Mouse (Mus musculus) common myeloid progenitor, adult 5-6 weeks (primary cell): Measurements from ENCODE around the gene Bdkrb2. TPM values are rescaled to one million over a fixed set of nuclear protein-coding genes. Genes with fewer than 3 reads are reported as not detected.

Source experiments
- ATAC-seq: replicated peaks from 2 replicates; pipeline ENCODE4 v1.8.0; 2016; ENCODE audit warnings: low read depth, mild to moderate bottlenecking, moderate TSS enrichment, inconsistent platforms; ENCODE audit not compliant: poor library complexity, severe bottlenecking
- total RNA-seq: library from RNA; stranded (forward); fragments of 200-1000, 187-1606 nt; gene quantifications from 2 replicates; pipeline ENCODE4 v1.2.3, GENCODE M21; 2017

Bdkrb2 gene
- total RNA-seq, 1 experiment from 2014 or later: not detected

- peak; percentile 92 for ATAC-seq
Observed at GRCm38 (mm10) chr12:105583484-105583883, 20.5 kb downstream of the Bdkrb2 start.

GRCm38 (mm10) chr12:105584851-105585250, 21.8 kb downstream of the Bdkrb2 start:
- peak; percentile 64 for ATAC-seq

- no peak for ATAC-seq
Observed at GRCm38 (mm10) chr12:105587526-105587925, 24.5 kb downstream of the Bdkrb2 start.

GRCm38 (mm10) chr12:105590786-105591185, 27.8 kb downstream of the Bdkrb2 start:
- no peak for ATAC-seq

DNA sequence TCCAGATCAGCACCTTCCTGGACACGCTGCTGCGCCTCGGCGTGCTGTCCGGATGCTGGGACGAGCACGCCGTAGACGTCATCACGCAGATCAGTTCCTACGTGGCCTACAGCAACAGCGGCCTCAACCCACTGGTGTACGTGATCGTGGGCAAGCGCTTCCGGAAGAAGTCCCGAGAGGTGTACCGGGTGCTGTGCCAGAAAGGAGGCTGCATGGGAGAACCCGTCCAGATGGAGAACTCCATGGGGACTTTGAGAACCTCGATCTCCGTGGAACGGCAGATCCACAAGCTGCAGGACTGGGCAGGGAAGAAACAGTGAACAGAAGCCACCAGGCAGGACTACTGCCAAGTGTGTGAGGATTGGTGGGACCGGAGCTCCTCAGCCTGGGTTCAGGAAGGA, 29.3 kb downstream of the Bdkrb2 start:
- ATAC-seq: no peak

DNA sequence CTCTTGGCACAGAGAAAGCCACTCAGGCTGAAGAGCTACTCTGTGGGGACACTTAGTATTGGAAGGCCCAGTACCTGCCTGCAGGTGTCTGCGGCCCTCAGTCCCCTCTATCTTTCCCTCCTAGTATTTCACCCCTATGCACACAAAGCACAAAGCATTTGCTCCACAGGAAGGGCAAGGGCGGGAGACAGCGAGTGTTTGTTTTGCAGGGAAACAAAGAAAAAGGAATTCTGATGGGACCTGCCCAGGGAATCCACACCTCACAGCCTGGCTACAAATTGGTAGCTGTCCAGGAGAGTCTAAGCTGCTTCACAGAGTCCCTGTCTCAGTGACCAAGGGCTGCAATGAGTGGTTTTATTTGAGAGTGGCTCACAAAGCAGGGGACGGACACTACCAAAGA, 30.4 kb downstream of the Bdkrb2 start:
- no peak for ATAC-seq

GRCm38 (mm10) chr12:105597135-105597534, 34.1 kb downstream of the Bdkrb2 start:
- ATAC-seq: no peak

GRCm38 (mm10) chr12:105598503-105598902, 35.5 kb downstream of the Bdkrb2 start:
- ATAC-seq: peak; percentile 56; the same call in 1 of the 2 replicates

DNA sequence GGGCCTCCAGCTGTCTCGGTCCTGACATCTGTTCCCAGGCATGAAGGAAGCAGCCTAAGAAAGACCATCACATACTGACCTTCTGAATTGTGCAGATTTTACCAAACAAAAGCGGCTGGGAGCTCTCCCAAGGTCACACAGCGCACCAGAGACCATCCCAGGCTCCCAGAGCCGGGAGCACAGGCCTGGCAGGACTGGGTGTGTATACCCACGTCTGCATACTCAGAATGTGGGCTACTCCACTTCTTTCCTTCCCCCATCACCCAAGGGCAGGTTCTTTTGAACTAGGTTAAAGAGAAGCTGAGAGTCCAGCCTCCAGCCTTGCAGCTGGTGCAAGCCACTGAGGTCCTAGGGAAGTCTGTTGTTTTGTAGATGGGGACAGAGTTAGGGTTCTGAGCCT, 36.1 kb downstream of the Bdkrb2 start:
- no peak for ATAC-seq

- ATAC-seq: no peak
Observed at GRCm38 (mm10) chr12:105601586-105601985, 38.6 kb downstream of the Bdkrb2 start.

- no peak for ATAC-seq
Observed at GRCm38 (mm10) chr12:105602581-105603210, 39.7 kb downstream of the Bdkrb2 start, which contains the start of gene Bdkrb1. TSS of gene Bdkrb1 (plus strand) at chr12:105603085.

GRCm38 (mm10) chr12:105603904-105604303, 40.9 kb downstream of the Bdkrb2 start:
- no peak for ATAC-seq

- ATAC-seq: no peak
Observed at GRCm38 (mm10) chr12:105605212-105605611, 42.2 kb downstream of the Bdkrb2 start.

DNA sequence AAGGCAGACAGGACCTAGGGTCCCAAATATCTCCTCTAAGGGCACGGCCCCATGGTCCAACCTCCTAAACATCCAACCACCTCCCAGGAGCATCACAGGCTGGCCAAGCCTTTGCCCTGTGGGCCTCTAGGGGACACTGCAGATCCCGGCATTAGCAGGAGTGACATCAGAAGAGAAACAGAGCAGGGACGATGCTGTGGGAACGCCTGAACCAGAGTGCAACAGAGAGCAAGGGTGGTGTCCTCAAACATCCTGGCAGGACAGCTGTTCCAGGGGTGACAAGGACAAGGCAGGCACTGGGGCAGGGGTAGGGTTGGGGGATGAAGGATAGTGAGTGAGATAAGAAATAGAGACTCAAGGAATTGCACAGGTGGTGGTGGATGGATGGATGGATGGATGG, 43.9 kb downstream of the Bdkrb2 start:
- ATAC-seq: no peak

DNA sequence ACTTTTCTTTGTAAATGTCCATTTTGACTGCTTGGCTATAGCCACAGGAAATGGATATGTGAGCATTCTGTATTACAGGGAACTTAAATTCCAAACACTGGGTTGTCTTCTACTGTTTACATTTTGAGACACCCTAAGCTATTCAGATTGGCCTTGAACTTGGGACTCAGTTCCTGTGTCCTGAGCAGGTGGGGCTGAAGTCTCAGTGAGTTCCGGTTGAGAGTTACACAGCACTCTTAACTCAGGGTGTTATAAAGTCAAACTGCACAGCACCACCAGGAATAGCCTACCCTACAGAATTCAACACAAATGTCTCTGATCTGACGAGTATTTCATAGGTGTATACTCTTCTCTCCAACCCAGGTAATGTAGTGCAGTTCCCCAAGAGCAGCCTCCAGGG, 48.0 kb downstream of the Bdkrb2 start:
- no peak for ATAC-seq

DNA sequence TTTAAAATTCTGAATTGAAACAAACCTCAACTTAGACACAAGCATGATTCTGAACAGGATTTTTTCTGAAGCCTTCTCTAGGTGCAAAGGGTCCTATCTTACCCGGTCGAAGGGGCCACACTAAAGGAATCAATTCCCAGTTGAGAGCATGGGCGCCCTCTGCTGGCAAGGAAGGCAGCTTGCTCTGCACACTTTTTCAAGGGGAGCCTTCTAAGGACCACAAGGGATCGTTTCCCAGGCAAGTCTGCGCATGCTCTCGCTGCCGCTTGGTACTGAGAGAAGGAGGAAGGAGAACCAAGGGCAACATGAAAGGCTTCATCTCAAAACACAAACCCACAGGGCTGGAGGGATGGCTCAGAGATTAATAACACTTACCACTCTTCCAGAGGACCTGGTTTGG, 48.7 kb downstream of the Bdkrb2 start:
- ATAC-seq: peak; percentile 65

- no peak for ATAC-seq
Observed at GRCm38 (mm10) chr12:105613559-105613958, 50.5 kb downstream of the Bdkrb2 start.

GRCm38 (mm10) chr12:105622048-105622447, 59.0 kb downstream of the Bdkrb2 start:
- peak; percentile 73 for ATAC-seq

- no peak for ATAC-seq
Observed at GRCm38 (mm10) chr12:105622981-105623539, 60.0 kb downstream of the Bdkrb2 start.

- no peak for ATAC-seq
Observed at GRCm38 (mm10) chr12:105625798-105626197, 62.8 kb downstream of the Bdkrb2 start.

- ATAC-seq: no peak
Observed at GRCm38 (mm10) chr12:105634374-105635067, 71.5 kb downstream of the Bdkrb2 start.
